Mouse (Mus musculus): Measurements from ENCODE around the gene Nrxn2. TPM values are rescaled to one million over a fixed set of nuclear protein-coding genes. Genes with fewer than 3 reads are reported as not detected.

Nrxn2 gene
- polyA plus RNA-seq, 1 experiment from 2014 or later: 60.6 TPM

DNA sequence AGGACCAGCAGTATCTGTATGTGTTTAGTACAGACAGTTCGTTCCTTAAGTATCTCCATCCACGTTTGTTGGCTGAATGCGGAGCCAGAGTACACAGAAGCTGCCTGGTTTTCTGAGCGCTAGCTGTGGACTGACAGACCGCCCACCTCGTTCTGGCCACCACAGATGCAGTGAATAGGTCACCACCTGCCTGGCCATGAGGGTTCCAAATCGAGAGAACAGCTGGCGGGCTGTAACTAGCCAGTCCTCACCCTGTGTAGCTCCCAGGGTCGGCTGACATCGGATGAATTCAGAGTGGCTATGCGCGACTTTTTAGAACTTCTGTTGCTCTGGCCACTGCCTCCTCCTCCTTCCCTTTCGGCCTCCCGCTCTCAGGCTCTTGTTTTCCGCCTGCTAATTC is 56.2 kb downstream of the Nrxn2 start:
- Histone ChIP-seq H3K4me1 (replicated peaks; ENCODE audit: control insufficient read depth, insufficient read depth, low read length) (no peaks in the 10 kb centered on the region; the same call in 1 of the 2 replicates), H3K9ac (no peak overlapping the region), H3K9me3 (ENCODE audit: control insufficient read depth, low read length) (no peaks in the 10 kb centered on the region), H3K4me3 (replicated peaks; ENCODE audit: low read length) (no peak overlapping the region), H3K27me3 (ENCODE audit: control insufficient read depth, insufficient read depth, low read length) (no peaks in the 10 kb centered on the region), H3K27ac (no peak overlapping the region), H3K4me2 (replicated peaks) (no peak overlapping the region), H3K36me3 (replicated peaks; ENCODE audit: control insufficient read depth, insufficient read depth) (peaks cover 54% of the 10 kb centered on the region)
- 35% methylated on average over 15 of the region's 15 CpGs for WGBS
- DNase-seq (ENCODE audit: low spot score): no peak
- ATAC-seq (ENCODE audit: low FRiP score): no peak

DNA sequence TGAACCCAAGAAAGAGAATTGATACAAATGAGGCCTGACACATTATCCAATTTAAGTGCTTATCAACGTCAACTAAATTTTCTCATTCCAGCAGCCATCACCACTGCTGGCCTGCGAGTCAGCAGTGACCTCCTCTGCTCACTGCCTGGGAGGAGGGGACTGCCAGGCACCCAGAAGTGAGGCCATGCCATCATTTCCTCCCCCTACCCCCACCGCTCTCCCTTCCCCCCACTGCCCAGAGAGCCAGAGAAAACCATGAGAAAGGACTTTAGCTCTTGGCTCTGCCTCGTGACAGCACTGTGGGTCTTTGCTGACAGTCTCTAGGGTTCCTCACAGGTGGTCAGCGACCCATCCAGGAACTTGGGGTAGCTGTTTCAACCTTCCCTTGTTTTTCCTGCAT is 56.6 kb downstream of the Nrxn2 start:
- H3K4me3 ChIP-seq (replicated peaks; ENCODE audit: low read length): no peak overlapping the region
- ATAC-seq (ENCODE audit: low FRiP score) (no peak), DNase-seq (ENCODE audit: low spot score) (no peak)
- 45% methylated on average over 5 of the region's 5 CpGs for WGBS
- H3K9ac ChIP-seq: no peak overlapping the region
- H3K4me1 ChIP-seq (replicated peaks; ENCODE audit: control insufficient read depth, insufficient read depth, low read length): no peaks in the 10 kb centered on the region; the same call in 1 of the 2 replicates
- H3K4me2 ChIP-seq (replicated peaks): no peak overlapping the region
- no peaks in the 10 kb centered on the region for H3K27me3 ChIP-seq (ENCODE audit: control insufficient read depth, insufficient read depth, low read length)
- peaks cover 54% of the 10 kb centered on the region for H3K36me3 ChIP-seq (replicated peaks; ENCODE audit: control insufficient read depth, insufficient read depth)
- H3K27ac ChIP-seq: no peak overlapping the region
- H3K9me3 ChIP-seq (ENCODE audit: control insufficient read depth, low read length): no peaks in the 10 kb centered on the region

DNA sequence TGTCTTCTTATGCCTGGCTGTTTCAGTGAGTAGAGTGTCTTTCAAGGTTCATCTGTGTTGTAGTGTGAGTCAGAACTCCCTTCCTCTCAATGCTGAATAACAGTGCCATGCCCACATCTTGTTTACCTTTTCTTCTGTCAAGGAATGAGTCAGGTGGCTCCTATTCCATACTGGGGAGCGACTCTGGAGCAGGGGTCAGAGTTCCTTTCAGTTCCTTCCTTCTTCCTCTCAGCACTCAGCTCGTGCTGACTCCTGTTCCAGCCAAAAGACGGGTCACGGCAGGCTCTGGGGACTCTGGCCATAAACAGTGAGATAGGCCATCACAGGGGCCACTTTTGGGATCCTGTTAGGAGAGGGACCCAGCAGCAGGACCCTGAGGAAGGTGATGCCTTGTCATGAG is 58.5 kb downstream of the Nrxn2 start:
- Histone ChIP-seq H3K4me2 (replicated peaks) (no peak overlapping the region), H3K36me3 (replicated peaks; ENCODE audit: control insufficient read depth, insufficient read depth) (peaks cover 61% of the 10 kb centered on the region), H3K27me3 (ENCODE audit: control insufficient read depth, insufficient read depth, low read length) (no peaks in the 10 kb centered on the region), H3K4me1 (replicated peaks; ENCODE audit: control insufficient read depth, insufficient read depth, low read length) (no peaks in the 10 kb centered on the region; the same call in 1 of the 2 replicates), H3K9me3 (ENCODE audit: control insufficient read depth, low read length) (no peaks in the 10 kb centered on the region), H3K4me3 (replicated peaks; ENCODE audit: low read length) (no peak overlapping the region), H3K9ac (no peak overlapping the region), H3K27ac (no peak overlapping the region)
- DNase-seq (ENCODE audit: low spot score): no peak
- no peak for ATAC-seq (ENCODE audit: low FRiP score)
- 65% methylated on average over 4 of the region's 4 CpGs for WGBS

DNA sequence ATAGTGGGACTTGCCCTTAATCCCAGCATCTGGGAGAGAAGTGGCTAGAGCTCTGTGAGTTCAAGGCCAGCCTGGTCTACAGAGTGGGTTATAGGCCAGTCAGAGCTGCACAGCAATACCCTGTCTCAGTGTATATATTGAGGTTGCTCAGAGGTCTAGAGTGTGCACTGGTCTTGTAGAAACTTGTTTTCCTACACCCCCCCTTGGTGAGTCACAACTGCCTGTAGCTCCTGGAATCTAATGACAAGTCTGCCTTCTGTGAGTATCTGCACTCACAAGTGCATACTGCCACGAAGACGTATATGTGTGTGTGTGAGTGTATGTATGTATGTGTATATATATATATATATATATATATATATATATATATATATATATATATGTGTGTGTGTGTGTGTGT is 60.0 kb downstream of the Nrxn2 start:
- no peaks in the 10 kb centered on the region for H3K9me3 ChIP-seq (ENCODE audit: control insufficient read depth, low read length)
- H3K27me3 ChIP-seq (ENCODE audit: control insufficient read depth, insufficient read depth, low read length): no peaks in the 10 kb centered on the region
- peaks cover 61% of the 10 kb centered on the region for H3K36me3 ChIP-seq (replicated peaks; ENCODE audit: control insufficient read depth, insufficient read depth)

DNA sequence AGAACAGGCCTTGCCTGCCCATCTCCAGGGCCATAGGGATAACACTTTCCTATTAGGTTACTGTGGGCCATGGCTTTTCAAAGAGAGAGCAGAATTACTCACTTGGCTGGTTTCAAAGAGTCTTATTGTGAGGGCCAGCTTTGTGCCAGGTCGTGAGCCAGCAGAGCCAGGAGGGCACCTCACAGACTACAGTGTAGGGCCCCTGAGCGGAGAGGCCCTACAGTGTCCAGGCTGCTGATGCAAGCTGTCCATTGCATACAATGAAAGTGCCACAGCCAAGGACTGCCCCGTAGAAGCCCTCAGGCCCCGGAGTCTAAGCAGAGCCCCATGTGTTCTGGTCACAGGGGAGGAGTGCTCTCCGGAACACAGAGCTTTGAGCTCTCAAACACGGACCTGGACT is 64.4 kb downstream of the Nrxn2 start:
- ATAC-seq (ENCODE audit: low FRiP score) (no peak), DNase-seq (ENCODE audit: low spot score) (no peak)
- no peak overlapping the region for H3K27ac ChIP-seq
- H3K4me1 ChIP-seq (replicated peaks; ENCODE audit: control insufficient read depth, insufficient read depth, low read length): no peaks in the 10 kb centered on the region
- no peaks in the 10 kb centered on the region for H3K9me3 ChIP-seq (ENCODE audit: control insufficient read depth, low read length)
- no peak overlapping the region for H3K4me3 ChIP-seq (replicated peaks; ENCODE audit: low read length)
- 74% methylated on average over 6 of the region's 6 CpGs for WGBS
- H3K36me3 ChIP-seq (replicated peaks; ENCODE audit: control insufficient read depth, insufficient read depth): peaks cover 35% of the 10 kb centered on the region
- H3K4me2 ChIP-seq (replicated peaks): no peak overlapping the region
- no peak overlapping the region for H3K9ac ChIP-seq
- H3K27me3 ChIP-seq (ENCODE audit: control insufficient read depth, insufficient read depth, low read length): no peaks in the 10 kb centered on the region

More for the DNA sequence above, 60.0 kb downstream of the Nrxn2 start:
- Histone ChIP-seq H3K27ac (no peak overlapping the region), H3K4me1 (replicated peaks; ENCODE audit: control insufficient read depth, insufficient read depth, low read length) (no peaks in the 10 kb centered on the region; the same call in 1 of the 2 replicates), H3K4me3 (replicated peaks; ENCODE audit: low read length) (no peak overlapping the region), H3K4me2 (replicated peaks) (no peak overlapping the region), H3K9ac (no peak overlapping the region)
- ATAC-seq (ENCODE audit: low FRiP score) (no peak), DNase-seq (ENCODE audit: low spot score) (no peak)
- 92% methylated on average over 2 of the region's 2 CpGs for WGBS

DNA sequence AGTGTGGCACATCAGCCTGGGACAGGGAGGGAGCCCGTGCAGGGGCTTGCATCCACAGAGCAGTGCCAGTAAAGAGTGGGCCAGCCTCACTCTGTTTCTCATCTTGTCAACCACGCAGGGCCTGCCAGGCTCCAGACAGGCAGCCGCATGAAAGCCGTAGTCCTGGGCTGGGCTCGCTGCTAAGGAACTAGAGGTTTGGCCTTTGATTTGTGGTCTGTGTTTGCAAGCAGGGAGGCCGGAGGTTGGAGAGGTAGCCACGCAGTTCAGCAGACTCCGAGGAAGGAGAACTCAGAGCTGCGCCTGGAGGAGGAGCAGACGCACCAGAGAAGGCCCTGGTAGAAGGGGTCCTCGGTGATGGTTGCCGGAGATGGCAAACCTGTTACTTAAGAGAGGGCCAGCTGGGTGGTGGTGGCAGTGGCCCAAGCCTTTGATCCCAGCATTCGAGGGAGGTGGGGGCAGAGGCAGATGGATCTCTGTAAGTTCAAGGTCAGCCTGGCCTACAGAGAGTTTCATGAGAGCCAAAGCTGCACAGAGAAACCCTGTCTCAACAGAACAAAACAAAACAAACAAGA is 66.6 kb downstream of the Nrxn2 start:
- no peak for ATAC-seq (ENCODE audit: low FRiP score)
- WGBS: 90% methylated on average over 13 of the region's 13 CpGs
- Histone ChIP-seq H3K4me1 (replicated peaks; ENCODE audit: control insufficient read depth, insufficient read depth, low read length) (no peaks in the 10 kb centered on the region), H3K27me3 (ENCODE audit: control insufficient read depth, insufficient read depth, low read length) (no peaks in the 10 kb centered on the region), H3K9ac (no peak overlapping the region), H3K36me3 (replicated peaks; ENCODE audit: control insufficient read depth, insufficient read depth) (peaks cover 28% of the 10 kb centered on the region), H3K4me2 (replicated peaks) (no peak overlapping the region), H3K9me3 (ENCODE audit: control insufficient read depth, low read length) (no peaks in the 10 kb centered on the region), H3K4me3 (replicated peaks; ENCODE audit: low read length) (no peak overlapping the region), H3K27ac (no peak overlapping the region)
- no peak for DNase-seq (ENCODE audit: low spot score)

DNA sequence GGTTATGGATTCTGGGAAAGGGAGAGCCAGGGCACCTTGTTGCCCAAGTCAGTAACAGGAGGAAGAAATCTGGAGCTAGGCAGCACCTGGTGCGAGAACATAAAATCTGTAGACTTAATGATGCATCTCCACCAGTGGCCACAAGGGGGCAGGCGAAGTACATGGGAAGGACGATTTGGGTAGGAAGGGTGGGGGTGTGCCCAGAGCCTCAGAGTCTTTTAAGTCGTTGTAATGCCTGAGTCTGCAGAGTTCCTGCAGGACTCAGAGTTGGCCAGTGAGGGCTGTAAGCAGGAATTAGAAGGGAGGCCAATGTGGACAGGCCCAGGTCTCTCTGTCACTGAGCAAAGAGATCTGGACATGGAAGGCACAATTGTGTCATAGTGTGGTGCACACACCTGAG is 70.5 kb downstream of the Nrxn2 start:
- H3K27ac ChIP-seq: no peak overlapping the region
- peak; percentile 24; the same call in 1 of the 2 replicates for ATAC-seq (ENCODE audit: low FRiP score)
- WGBS: 0% methylated on average over 4 of the region's 4 CpGs

DNA sequence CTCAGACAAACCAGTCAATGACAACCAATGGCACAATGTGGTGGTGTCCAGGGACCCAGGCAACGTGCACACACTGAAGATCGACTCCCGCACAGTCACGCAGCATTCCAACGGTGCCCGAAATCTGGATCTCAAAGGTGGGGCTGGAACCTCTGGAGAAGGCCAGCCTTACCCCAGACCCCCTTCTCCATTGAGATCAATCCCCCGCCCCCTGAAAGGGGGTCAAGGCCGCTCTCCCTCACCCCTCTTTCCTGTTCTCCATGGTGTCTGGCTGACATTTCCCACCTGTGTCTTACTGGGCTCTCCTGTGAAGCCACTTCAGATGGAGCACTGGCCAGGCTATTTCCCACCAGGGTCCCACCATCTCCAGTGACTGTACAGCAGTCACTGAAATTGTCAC is 73.0 kb downstream of the Nrxn2 start:
- Histone ChIP-seq H3K9ac (no peak overlapping the region), H3K27me3 (ENCODE audit: control insufficient read depth, insufficient read depth, low read length) (no peaks in the 10 kb centered on the region), H3K36me3 (replicated peaks; ENCODE audit: control insufficient read depth, insufficient read depth) (no peaks in the 10 kb centered on the region; the same call in 1 of the 2 replicates), H3K27ac (no peak overlapping the region), H3K9me3 (ENCODE audit: control insufficient read depth, low read length) (no peaks in the 10 kb centered on the region), H3K4me1 (replicated peaks; ENCODE audit: control insufficient read depth, insufficient read depth, low read length) (peaks cover 12% of the 10 kb centered on the region), H3K4me2 (replicated peaks) (no peak overlapping the region), H3K4me3 (replicated peaks; ENCODE audit: low read length) (no peak overlapping the region)
- no peak for ATAC-seq (ENCODE audit: low FRiP score)
- DNase-seq (ENCODE audit: low spot score): no peak
- 82% methylated on average over 8 of the region's 8 CpGs for WGBS

More for the DNA sequence above, 70.5 kb downstream of the Nrxn2 start:
- Histone ChIP-seq H3K4me3 (replicated peaks; ENCODE audit: low read length) (no peak overlapping the region), H3K4me1 (replicated peaks; ENCODE audit: control insufficient read depth, insufficient read depth, low read length) (no peaks in the 10 kb centered on the region), H3K9ac (no peak overlapping the region), H3K4me2 (replicated peaks) (no peak overlapping the region), H3K27me3 (ENCODE audit: control insufficient read depth, insufficient read depth, low read length) (no peaks in the 10 kb centered on the region), H3K9me3 (ENCODE audit: control insufficient read depth, low read length) (no peaks in the 10 kb centered on the region), H3K36me3 (replicated peaks; ENCODE audit: control insufficient read depth, insufficient read depth) (peaks cover 4% of the 10 kb centered on the region; the same call in 1 of the 2 replicates)
- peak; percentile 94 for DNase-seq (ENCODE audit: low spot score)

DNA sequence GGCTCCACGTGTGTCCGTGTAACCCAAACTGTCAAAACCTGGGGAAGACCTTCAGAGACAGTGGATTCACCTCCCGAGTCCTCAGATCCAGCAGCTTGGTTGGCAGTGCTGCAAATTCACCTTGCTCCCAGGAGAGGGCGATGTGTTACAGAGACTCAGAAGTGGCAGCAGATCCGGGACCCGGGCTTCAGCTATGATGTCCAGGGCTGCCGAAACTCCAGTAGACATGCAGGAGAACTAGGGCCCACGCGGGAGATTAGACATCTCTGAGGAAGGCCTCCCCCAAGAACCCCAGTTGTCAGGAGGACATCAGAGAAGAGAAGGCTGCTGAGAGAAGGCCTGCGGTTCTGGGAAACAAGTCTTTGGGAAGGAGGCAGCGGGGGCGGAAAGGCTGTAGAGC is 73.6 kb downstream of the Nrxn2 start:
- Histone ChIP-seq H3K4me3 (replicated peaks; ENCODE audit: low read length) (no peak overlapping the region), H3K27ac (no peak overlapping the region), H3K9ac (no peak overlapping the region), H3K4me1 (replicated peaks; ENCODE audit: control insufficient read depth, insufficient read depth, low read length) (peaks cover 13% of the 10 kb centered on the region), H3K9me3 (ENCODE audit: control insufficient read depth, low read length) (no peaks in the 10 kb centered on the region), H3K36me3 (replicated peaks; ENCODE audit: control insufficient read depth, insufficient read depth) (no peaks in the 10 kb centered on the region; the same call in 1 of the 2 replicates), H3K4me2 (replicated peaks) (no peak overlapping the region), H3K27me3 (ENCODE audit: control insufficient read depth, insufficient read depth, low read length) (no peaks in the 10 kb centered on the region)
- WGBS: 18% methylated on average over 12 of the region's 12 CpGs
- ATAC-seq (ENCODE audit: low FRiP score) (no peak), DNase-seq (ENCODE audit: low spot score) (peak; percentile 81)

DNA sequence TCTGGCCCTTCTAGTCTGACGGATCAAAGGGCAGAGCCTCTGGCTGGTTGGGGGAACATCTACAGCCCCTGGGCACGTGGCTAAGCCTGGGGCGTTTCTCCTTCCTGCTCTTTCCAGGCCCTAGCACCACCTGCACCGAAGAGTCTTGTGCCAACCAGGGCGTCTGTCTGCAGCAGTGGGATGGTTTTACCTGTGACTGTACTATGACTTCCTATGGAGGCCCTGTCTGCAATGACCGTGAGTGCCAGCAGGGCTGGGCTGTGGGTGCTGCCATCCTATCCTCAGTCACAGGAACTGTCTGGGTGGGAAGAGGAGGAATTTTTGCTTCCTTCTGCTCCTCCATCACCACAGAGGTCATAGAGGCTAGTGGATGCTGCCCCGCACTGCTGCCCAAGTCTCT is 74.7 kb downstream of the Nrxn2 start:
- 79% methylated on average over 7 of the region's 7 CpGs for WGBS
- ATAC-seq (ENCODE audit: low FRiP score) (no peak), DNase-seq (ENCODE audit: low spot score) (no peak)
- Histone ChIP-seq H3K4me2 (replicated peaks) (no peak overlapping the region), H3K27ac (no peak overlapping the region), H3K27me3 (ENCODE audit: control insufficient read depth, insufficient read depth, low read length) (no peaks in the 10 kb centered on the region), H3K9ac (no peak overlapping the region), H3K36me3 (replicated peaks; ENCODE audit: control insufficient read depth, insufficient read depth) (no peaks in the 10 kb centered on the region; the same call in 1 of the 2 replicates), H3K9me3 (ENCODE audit: control insufficient read depth, low read length) (no peaks in the 10 kb centered on the region), H3K4me3 (replicated peaks; ENCODE audit: low read length) (no peak overlapping the region), H3K4me1 (replicated peaks; ENCODE audit: control insufficient read depth, insufficient read depth, low read length) (peaks cover 13% of the 10 kb centered on the region)
